Mouse (Mus musculus): ENCODE measurements at regions not wholly inside any gene's neighbourhood (a gene's known extent, or its start where the extent isn't known, plus 50 kb on each side); places are given as distances from the start of the nearest gene placed in this dataset.

DNA sequence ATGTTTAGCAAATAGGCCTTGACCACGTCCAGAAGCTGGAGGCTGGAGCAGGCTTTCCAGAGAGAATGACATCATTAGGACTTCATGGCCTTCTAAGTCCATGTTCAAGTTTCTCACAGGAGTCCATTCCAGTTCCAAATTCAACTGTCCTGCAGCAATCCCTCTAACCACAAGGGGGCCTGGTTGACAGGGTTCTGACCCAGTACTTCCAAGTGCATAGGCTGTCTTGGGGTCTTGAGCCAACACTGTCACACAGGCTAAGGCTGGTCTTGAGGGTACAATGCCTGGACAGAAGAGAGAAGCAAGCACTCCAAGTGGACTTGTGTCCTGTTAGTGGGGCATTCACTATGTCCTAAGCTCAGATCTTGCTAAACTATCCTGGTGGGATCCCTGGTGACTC is 145.9 kb upstream of the Tmem45b start:
- TF ChIP-seq POLR2A (IDR thresholded peaks at IDR 0.05; ENCODE audit: low read depth, low read length): no peak
- TF ChIP-seq CTCF (conservative IDR thresholded peaks at IDR 0.05; ENCODE audit: insufficient read depth, insufficient read length, low read depth, low read length): peak; percentile 42
